Mouse (Mus musculus) hindbrain, embryonic 12.5 days (tissue): ENCODE measurements around the gene Tmem208. TPM values are rescaled to one million over a fixed set of nuclear protein-coding genes. Genes with fewer than 3 reads are reported as not detected.

ENCODE experiments used
- ATAC-seq: fragments of 200-750 bp; cut with Nextera tagmentation; 2 replicates; pipeline ENCODE4 v1.8.0; 2017; ENCODE audit warnings: moderate TSS enrichment; ENCODE audit not compliant: low FRiP score
- H3K27ac ChIP-seq: fragments of 300-500 bp; sonication (generic); 2 replicates; pipeline ENCODE4 v1.5.1; 2016; ENCODE audit warnings: mild to moderate bottlenecking
- H3K27me3 ChIP-seq: fragments of 300-500 bp; sonication (generic); 2 replicates; pipeline ENCODE4 v1.6.1; 2016; ENCODE audit warnings: mild to moderate bottlenecking
- H3K36me3 ChIP-seq: fragments of 300-500 bp; sonication (generic); 2 replicates; pipeline ENCODE4 v1.6.1; 2016; ENCODE audit warnings: mild to moderate bottlenecking
- H3K4me1 ChIP-seq: fragments of 300-500 bp; sonication (generic); 2 replicates; pipeline ENCODE4 v1.6.1; 2016
- H3K4me2 ChIP-seq: fragments of 300-500 bp; sonication (generic); replicated peaks from 2 replicates; pipeline ENCODE4 v1.6.1; 2016; ENCODE audit warnings: mild to moderate bottlenecking
- H3K4me3 ChIP-seq: fragments of 300-500 bp; sonication (generic); 2 replicates; pipeline ENCODE4 v1.5.1; 2016; ENCODE audit warnings: mild to moderate bottlenecking
- H3K9ac ChIP-seq: fragments of 300-500 bp; sonication (generic); 2 replicates; pipeline ENCODE4 v1.6.1; 2016; ENCODE audit warnings: mild to moderate bottlenecking, moderate library complexity
- H3K9me3 ChIP-seq: fragments of 300-500 bp; sonication (generic); replicated peaks from 2 replicates; pipeline ENCODE4 v1.6.1; 2016; ENCODE audit warnings: mild to moderate bottlenecking
- WGBS: fragments of 180-500 bp; shearing (Covaris S2); methylation state at CpG from one replicate; pipeline ENCODE4 v1.1.7; 2016; 5-methylcytosine and 5-hydroxymethylcytosine counted together
- microRNA counts: library from miRNA; unstranded; fragments of <30 nt; microRNA quantifications from one replicate; lab custom pipeline; 2017
- microRNA-seq: library from miRNA; unstranded; fragments of <30 nt; microRNA quantifications from one replicate; pipeline ENCODE4, GENCODE M21; 2017
- polyA plus RNA-seq: library from polyadenylated mRNA; unstranded; fragments of >200 nt; fragmentation: Nextera tagmentation; extraction: Ambion mirVana; gene quantifications from 2 replicates; pipeline ENCODE4 v1.2.1, GENCODE M21; 2016

Tmem208 gene
- polyA plus RNA-seq, 1 experiment from 2014 or later, result 100 TPM

DNA sequence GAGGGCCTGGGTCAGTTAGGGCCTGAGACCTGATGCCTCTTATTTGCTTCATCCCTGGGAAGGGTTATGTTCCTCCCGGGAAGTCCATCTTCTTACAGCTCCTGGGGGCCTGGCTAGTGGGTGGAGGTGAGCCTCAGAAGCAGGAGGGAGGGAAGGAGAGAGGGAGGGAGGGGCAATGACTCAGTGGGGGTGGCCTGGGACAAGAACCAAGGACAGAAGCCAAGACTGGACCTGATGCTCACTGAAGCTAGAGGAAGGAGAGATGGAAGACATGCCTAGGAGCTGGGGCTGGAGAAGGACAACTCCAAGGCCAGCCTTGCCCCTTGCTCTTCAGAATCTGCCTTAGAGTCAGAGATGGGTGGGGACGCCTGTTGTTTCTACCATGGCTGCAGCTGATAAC is 46.9 kb downstream of the Tmem208 start, which contains the start of gene Plekhg4:
TSS of gene Plekhg4 (plus strand) at position 243 of the 400 bp plus-strand sequence.
- H3K27ac ChIP-seq, result no peak within 1 kb of the TSS
- 65% methylated on average over 2 of the region's 2 CpGs for WGBS
- peak within 1 kb of the TSS; percentile 45; the same call in 1 of the 2 replicates for H3K4me2 ChIP-seq
- H3K9ac ChIP-seq, result no peak within 1 kb of the TSS
- H3K4me1 ChIP-seq, result peaks cover 12% of the 10 kb centered on the region; the same call in 1 of the 2 replicates
- H3K4me3 ChIP-seq, result no peak within 1 kb of the TSS
- ATAC-seq, result no peak
- no peaks in the 10 kb centered on the region for H3K27me3 ChIP-seq
- H3K36me3 ChIP-seq, result peaks cover 6% of the 10 kb centered on the region; the same call in 1 of the 2 replicates
- peaks cover 5% of the 10 kb centered on the region; the same call in 1 of the 2 replicates for H3K9me3 ChIP-seq

GRCm38 (mm10) chr8:105374513-105374966 is 48.4 kb downstream of the Tmem208 start:
- peak overlapping the region; percentile 45 for H3K4me2 ChIP-seq
- H3K9ac ChIP-seq, result no peak overlapping the region
- H3K4me3 ChIP-seq, result 0 out of 2 replicates have a peak overlapping the region, but pooled peaks have one; percentile 1
- H3K27me3 ChIP-seq, result no peaks in the 10 kb centered on the region
- WGBS, result 27% methylated on average over 33 of the region's 33 CpGs
- peaks cover 5% of the 10 kb centered on the region; the same call in 1 of the 2 replicates for H3K9me3 ChIP-seq
- ATAC-seq, result peak; percentile 41
- H3K4me1 ChIP-seq, result peaks cover 18% of the 10 kb centered on the region; the same call in 1 of the 2 replicates
- 0 out of 2 replicates have a peak, but pooled peaks cover 3% of the 10 kb centered on the region for H3K36me3 ChIP-seq
- H3K27ac ChIP-seq, result no peak overlapping the region

- Histone ChIP-seq H3K4me2 (no peak overlapping the region), H3K9me3 (peaks cover 5% of the 10 kb centered on the region; the same call in 1 of the 2 replicates), H3K4me1 (peaks cover 15% of the 10 kb centered on the region; the same call in 1 of the 2 replicates), H3K36me3 (no peaks in the 10 kb centered on the region), H3K4me3 (no peak overlapping the region), H3K27ac (0 out of 2 replicates have a peak overlapping the region, but pooled peaks have one; percentile 23), H3K27me3 (no peaks in the 10 kb centered on the region), H3K9ac (no peak overlapping the region)
- 74% methylated on average over 19 of the region's 19 CpGs for WGBS
- no peak for ATAC-seq
Observed at GRCm38 (mm10) chr8:105378673-105379072, 52.5 kb downstream of the Tmem208 start.

GRCm38 (mm10) chr8:105380308-105380707 is 54.2 kb downstream of the Tmem208 start:
- H3K4me3 ChIP-seq, result no peak overlapping the region
- WGBS, result 83% methylated on average over 12 of the region's 12 CpGs
- H3K27me3 ChIP-seq, result no peaks in the 10 kb centered on the region
- no peaks in the 10 kb centered on the region for H3K9me3 ChIP-seq
- no peak overlapping the region for H3K4me2 ChIP-seq
- H3K27ac ChIP-seq, result no peak overlapping the region
- H3K9ac ChIP-seq, result no peak overlapping the region
- no peak for ATAC-seq
- H3K4me1 ChIP-seq, result peaks cover 10% of the 10 kb centered on the region; the same call in 1 of the 2 replicates
- no peaks in the 10 kb centered on the region for H3K36me3 ChIP-seq

- Histone ChIP-seq H3K4me2 (no peak overlapping the region), H3K9me3 (no peaks in the 10 kb centered on the region), H3K9ac (no peak overlapping the region), H3K4me1 (0 out of 2 replicates have a peak, but pooled peaks cover under 1% of the 10 kb centered on the region), H3K27me3 (no peaks in the 10 kb centered on the region), H3K36me3 (no peaks in the 10 kb centered on the region), H3K27ac (no peak overlapping the region), H3K4me3 (no peak overlapping the region)
- no peak for ATAC-seq
- WGBS, result 91% methylated on average over 2 of the region's 2 CpGs
Observed at GRCm38 (mm10) chr8:105384070-105384469, 57.9 kb downstream of the Tmem208 start.

MicroRNA genes within 50 kb of the gene (microRNA counts, 519-probe panel; counts per million panel counts)
- microRNA mmu-miR-328 (lab: Ali Mortazavi, UCI), result 3,289 counts per million, percentile 73 among the panel's probes with 10 or more counts

Small RNAs within 50 kb of the gene (microRNA-seq; reads per million reads assigned to microRNA genes)
- gene Gm27320 (not detected), gene Mir328 (347 reads per million, percentile 62 among the genes with 10 or more reads in this experiment)

Other genes starting within 250 kb of the Tmem208 start
- gene Ces3b, start 242.6 kb upstream of the Tmem208 start, polyA plus RNA-seq, result not detected in 2 replicates
- gene Ces4a, start 194.6 kb upstream of the Tmem208 start, polyA plus RNA-seq, result not detected in 2 replicates
- 66.2 and 72.5 TPM in 2 replicates for gene Cbfb, start 155.7 kb upstream of the Tmem208 start, polyA plus RNA-seq
- 28.5 and 28.9 TPM in 2 replicates for gene D230025D16Rik, start 101.2 kb upstream of the Tmem208 start, polyA plus RNA-seq
- 7.5 and 9.5 TPM in 2 replicates for gene B3gnt9, start 71.2 kb upstream of the Tmem208 start, polyA plus RNA-seq
- gene Tradd, start 61.7 kb upstream of the Tmem208 start, polyA plus RNA-seq, result 17.2 and 17.5 TPM in 2 replicates
- 0.97 and 1.4 TPM in 2 replicates for gene Fbxl8, start 61.7 kb upstream of the Tmem208 start, polyA plus RNA-seq
- 0.23 TPM in 1 of 2 replicates, not detected in the other for gene Hsf4, start 56.6 kb upstream of the Tmem208 start, polyA plus RNA-seq
- gene Nol3, start 50.2 kb upstream of the Tmem208 start, polyA plus RNA-seq, result 2.7 and 4.0 TPM in 2 replicates
- gene 4931428F04Rik, start 36.5 kb upstream of the Tmem208 start, polyA plus RNA-seq, result 63.2 and 74.0 TPM in 2 replicates
- 12.7 and 15.7 TPM in 2 replicates for gene Exoc3l, start 30.3 kb upstream of the Tmem208 start, polyA plus RNA-seq
- gene E2f4, start 28.7 kb upstream of the Tmem208 start, polyA plus RNA-seq, result 68.8 and 69.9 TPM in 2 replicates
- 2.7 and 3.2 TPM in 2 replicates for gene Elmo3, start 20.8 kb upstream of the Tmem208 start, polyA plus RNA-seq
- gene Lrrc29, start 76 bp upstream of the Tmem208 start, polyA plus RNA-seq, result 1.3 TPM in 2 replicates
- 1.4 and 2.0 TPM in 2 replicates for gene Fhod1, start 21.6 kb downstream of the Tmem208 start, polyA plus RNA-seq
- 7.2 and 7.7 TPM in 2 replicates for gene Slc9a5, start 22.5 kb downstream of the Tmem208 start, polyA plus RNA-seq
- 0.59 and 0.93 TPM in 2 replicates for gene Plekhg4, start 46.9 kb downstream of the Tmem208 start, polyA plus RNA-seq
- gene Kctd19, start 87.1 kb downstream of the Tmem208 start, polyA plus RNA-seq, result 0.08 TPM in 1 of 2 replicates, not detected in the other
- gene Lrrc36, start 87.2 kb downstream of the Tmem208 start, polyA plus RNA-seq, result 2.1 and 3.1 TPM in 2 replicates
- 162 and 186 TPM in 2 replicates for gene Tppp3, start 145.2 kb downstream of the Tmem208 start, polyA plus RNA-seq
- gene Zdhhc1, start 170.5 kb downstream of the Tmem208 start, polyA plus RNA-seq, result 35.8 and 36.1 TPM in 2 replicates
- 24.2 and 24.7 TPM in 2 replicates for gene Hsd11b2, start 192.4 kb downstream of the Tmem208 start, polyA plus RNA-seq
- 117 and 127 TPM in 2 replicates for gene Atp6v0d1, start 239.7 kb downstream of the Tmem208 start, polyA plus RNA-seq